Mouse (Mus musculus) midbrain, embryonic 10.5 days (tissue): ENCODE data around the gene Trmt10a. TPM values are rescaled to one million over a fixed set of nuclear protein-coding genes. Genes with fewer than 3 reads are reported as not detected.
A peak's percentile ranks its signal among the peaks of the same experiment; 100 is the strongest.

ENCODE experiments used
- DNase-seq: peaks from one replicate; pipeline ENCODE4 v3.0.0-alpha.2; 2017; ENCODE audit warnings: low spot score
- H3K27ac ChIP-seq: fragments of 300-500 bp; sonication (generic); replicated peaks from 2 replicates; pipeline ENCODE4 v1.5.1; 2016; ENCODE audit warnings: mild to moderate bottlenecking
- H3K27me3 ChIP-seq: fragments of 300-500 bp; sonication (generic); 2 replicates; pipeline ENCODE4 v1.6.1; 2016; ENCODE audit warnings: low read depth, mild to moderate bottlenecking; ENCODE audit not compliant: poor library complexity, severe bottlenecking
- H3K36me3 ChIP-seq: fragments of 300-500 bp; sonication (generic); 2 replicates; pipeline ENCODE4 v1.6.1; 2016; ENCODE audit warnings: mild to moderate bottlenecking, moderate library complexity
- H3K4me1 ChIP-seq: fragments of 300-500 bp; sonication (generic); 2 replicates; pipeline ENCODE4 v1.6.1; 2016
- H3K4me3 ChIP-seq: fragments of 300-500 bp; sonication (generic); 2 replicates; pipeline ENCODE4 v1.5.1; 2016; ENCODE audit warnings: mild to moderate bottlenecking, moderate library complexity
- H3K9me3 ChIP-seq: fragments of 300-500 bp; sonication (generic); replicated peaks from 2 replicates; pipeline ENCODE4 v1.6.1; 2016; ENCODE audit warnings: mild to moderate bottlenecking
- WGBS: fragments of 180-500 bp; shearing (Covaris S2); methylation state at CpG from one replicate; pipeline ENCODE4 v1.1.7; 2016; 5-methylcytosine and 5-hydroxymethylcytosine counted together
- polyA plus RNA-seq: library from polyadenylated mRNA; unstranded; fragments of >200 nt; fragmentation: Nextera tagmentation; extraction: Ambion mirVana; gene quantifications from 2 replicates; pipeline ENCODE4 v1.2.1, GENCODE M21; 2016

Trmt10a gene
- polyA plus RNA-seq, 1 experiment from 2014 or later = 19.5 TPM

DNA sequence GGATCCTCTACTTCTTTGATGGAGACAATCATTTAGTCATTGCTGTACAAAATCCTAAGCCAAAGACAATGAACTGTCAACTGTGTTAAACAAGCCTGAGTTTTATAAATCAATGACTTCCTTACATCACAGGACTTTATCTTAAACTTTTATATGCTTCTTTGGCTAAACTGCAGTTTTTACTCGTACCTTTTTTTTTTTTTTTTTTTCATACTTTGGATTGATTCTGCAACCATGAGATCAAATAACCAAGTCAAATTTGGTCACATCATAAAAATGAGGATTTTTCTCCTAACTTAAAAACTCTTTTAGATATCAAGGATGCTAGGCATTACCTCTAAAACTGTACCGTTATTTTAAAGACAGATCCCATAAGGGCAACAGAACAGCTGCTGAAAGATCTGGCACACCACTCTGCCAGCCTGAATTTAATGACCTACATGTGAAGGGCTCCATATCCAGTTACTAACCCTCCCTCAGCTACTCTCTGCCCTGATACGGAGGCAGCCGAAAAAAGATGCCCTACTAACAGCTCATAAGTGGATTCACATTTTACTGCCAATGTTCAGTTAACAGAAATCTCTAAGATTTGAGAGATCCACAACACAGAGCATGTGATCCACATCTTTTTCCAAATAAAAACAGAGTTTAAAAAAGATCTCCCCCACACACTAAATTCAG, 1.1 kb upstream of the Trmt10a start:
- Histone ChIP-seq H3K36me3 (peaks cover 7% of the 10 kb centered on the region; the same call in 1 of the 2 replicates), H3K9me3 (no peaks in the 10 kb centered on the region), H3K4me3 (peak overlapping the region; percentile 72), H3K27ac (peak overlapping the region; percentile 97), H3K27me3 (no peaks in the 10 kb centered on the region), H3K4me1 (peaks cover 5% of the 10 kb centered on the region)
- WGBS = 87% methylated on average over 4 of the region's 4 CpGs
- DNase-seq = no peak

GRCm38 (mm10) chr3:138142733-138143314, 424 bp upstream of the Trmt10a start:
- peaks cover 5% of the 10 kb centered on the region for H3K4me1 ChIP-seq
- peak overlapping the region; percentile 72 for H3K4me3 ChIP-seq
- peak overlapping the region; percentile 97 for H3K27ac ChIP-seq
- WGBS = 9% methylated on average over 12 of the region's 12 CpGs
- DNase-seq = no peak
- no peaks in the 10 kb centered on the region for H3K27me3 ChIP-seq
- H3K36me3 ChIP-seq = peaks cover 7% of the 10 kb centered on the region; the same call in 1 of the 2 replicates
- H3K9me3 ChIP-seq = no peaks in the 10 kb centered on the region

- H3K4me1 ChIP-seq = peaks cover 5% of the 10 kb centered on the region
- H3K4me3 ChIP-seq = peak overlapping the region; percentile 72
- DNase-seq = no peak
- no peaks in the 10 kb centered on the region for H3K9me3 ChIP-seq
- under 1% methylated on average over 18 of the region's 18 CpGs for WGBS
- H3K27me3 ChIP-seq = no peaks in the 10 kb centered on the region
- H3K27ac ChIP-seq = peak overlapping the region; percentile 97
- H3K36me3 ChIP-seq = peaks cover 10% of the 10 kb centered on the region
These were observed 903 bp downstream of the Trmt10a start for GRCm38 (mm10) chr3:138144060-138144641.

DNA sequence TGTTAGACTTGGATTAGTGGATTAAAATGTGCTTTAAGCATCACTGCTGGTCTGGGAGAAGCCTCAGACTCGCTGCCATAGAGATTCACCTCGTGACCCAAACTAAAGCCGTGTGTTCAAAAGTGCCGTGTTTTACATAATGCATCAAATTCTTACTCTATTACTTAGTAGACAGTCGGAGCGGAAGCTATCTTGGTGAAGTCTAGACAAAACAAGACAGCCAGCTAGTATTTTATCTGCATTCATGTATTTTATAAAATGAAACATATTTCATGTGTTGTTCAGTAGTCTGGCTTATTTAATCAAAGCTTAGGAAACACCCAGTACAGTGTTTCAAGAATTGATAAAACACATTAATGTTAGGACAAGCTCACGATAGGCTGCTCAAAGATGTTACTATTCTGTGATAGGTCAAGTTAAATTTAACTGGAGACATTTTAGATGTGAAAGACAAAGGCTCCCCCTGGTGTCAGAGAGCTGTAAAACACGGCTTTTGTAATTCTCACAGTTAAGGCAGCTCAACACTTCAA, 1.5 kb downstream of the Trmt10a start, which contains the start of gene Mttp:
Gene Mttp (minus strand): TSS at position 327 of the 530 bp plus-strand sequence.
- no peaks in the 10 kb centered on the region for H3K27me3 ChIP-seq
- H3K27ac ChIP-seq = peak within 1 kb of the TSS; percentile 97
- H3K4me3 ChIP-seq = peak within 1 kb of the TSS; percentile 72
- no peaks in the 10 kb centered on the region for H3K9me3 ChIP-seq
- H3K36me3 ChIP-seq = peaks cover 16% of the 10 kb centered on the region
- peaks cover 5% of the 10 kb centered on the region for H3K4me1 ChIP-seq
- peak; percentile 63 for DNase-seq
- 7% methylated on average over 8 of the region's 8 CpGs for WGBS

DNA sequence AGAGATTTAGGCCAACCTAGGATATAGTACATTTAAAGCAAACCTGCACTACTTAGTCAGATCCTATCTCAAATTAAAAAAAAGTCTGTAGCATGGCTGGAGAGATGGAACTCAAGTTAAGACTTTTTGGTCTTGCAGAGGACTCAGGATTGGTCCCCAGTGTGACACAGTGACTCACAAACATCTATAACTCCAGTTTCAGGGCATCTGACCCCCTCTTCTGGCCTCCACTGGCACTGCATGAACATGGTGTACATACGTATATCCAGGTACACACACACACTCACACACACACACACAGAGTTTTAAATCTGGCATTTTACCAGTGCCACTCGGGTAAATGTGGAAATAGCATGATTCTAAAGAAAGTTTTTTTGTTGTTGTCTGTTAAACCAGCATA, 5.6 kb downstream of the Trmt10a start:
- Histone ChIP-seq H3K4me3 (no peak overlapping the region), H3K9me3 (no peaks in the 10 kb centered on the region), H3K27me3 (no peaks in the 10 kb centered on the region), H3K36me3 (peaks cover 50% of the 10 kb centered on the region), H3K4me1 (no peaks in the 10 kb centered on the region), H3K27ac (no peak overlapping the region)
- 91% methylated on average over 2 of the region's 2 CpGs for WGBS
- DNase-seq = no peak

DNA sequence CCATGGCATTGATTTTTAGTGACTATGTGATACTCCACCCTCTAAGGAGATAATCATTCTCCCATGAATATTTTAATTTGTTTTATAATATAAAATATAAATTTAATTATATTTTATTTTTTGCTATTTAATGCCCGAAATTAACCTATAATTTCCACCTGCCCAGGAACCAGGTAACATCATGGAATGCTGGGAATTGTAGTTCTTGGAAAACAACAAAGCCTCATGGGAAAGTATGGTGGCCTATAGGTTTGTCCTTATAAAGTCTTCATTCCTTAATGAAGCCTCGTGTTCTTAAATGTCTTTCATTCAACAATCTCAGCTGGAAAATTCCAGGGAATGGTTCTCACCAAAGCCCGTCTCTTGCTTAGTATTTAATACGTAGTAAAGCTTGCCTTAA, 11.8 kb downstream of the Trmt10a start:
- H3K4me3 ChIP-seq = no peak overlapping the region
- H3K4me1 ChIP-seq = no peaks in the 10 kb centered on the region
- WGBS = 92% methylated on average over 4 of the region's 4 CpGs
- H3K27ac ChIP-seq = no peak overlapping the region
- no peak for DNase-seq
- no peaks in the 10 kb centered on the region for H3K9me3 ChIP-seq
- peaks cover 57% of the 10 kb centered on the region for H3K36me3 ChIP-seq
- H3K27me3 ChIP-seq = no peaks in the 10 kb centered on the region

- no peaks in the 10 kb centered on the region for H3K27me3 ChIP-seq
- DNase-seq = no peak
- H3K4me1 ChIP-seq = no peaks in the 10 kb centered on the region
- H3K36me3 ChIP-seq = peaks cover 44% of the 10 kb centered on the region
- 80% methylated on average over 10 of the region's 10 CpGs for WGBS
- no peak overlapping the region for H3K27ac ChIP-seq
- no peaks in the 10 kb centered on the region for H3K9me3 ChIP-seq
- no peak overlapping the region for H3K4me3 ChIP-seq
These were observed 13.4 kb downstream of the Trmt10a start for GRCm38 (mm10) chr3:138156651-138157050.

GRCm38 (mm10) chr3:138161623-138162022, 18.4 kb downstream of the Trmt10a start:
- peaks cover 6% of the 10 kb centered on the region for H3K4me1 ChIP-seq
- no peak overlapping the region for H3K27ac ChIP-seq
- H3K9me3 ChIP-seq = no peaks in the 10 kb centered on the region
- DNase-seq = no peak
- peaks cover 7% of the 10 kb centered on the region for H3K36me3 ChIP-seq
- no peaks in the 10 kb centered on the region for H3K27me3 ChIP-seq
- 89% methylated on average over 10 of the region's 10 CpGs for WGBS
- H3K4me3 ChIP-seq = no peak overlapping the region

DNA sequence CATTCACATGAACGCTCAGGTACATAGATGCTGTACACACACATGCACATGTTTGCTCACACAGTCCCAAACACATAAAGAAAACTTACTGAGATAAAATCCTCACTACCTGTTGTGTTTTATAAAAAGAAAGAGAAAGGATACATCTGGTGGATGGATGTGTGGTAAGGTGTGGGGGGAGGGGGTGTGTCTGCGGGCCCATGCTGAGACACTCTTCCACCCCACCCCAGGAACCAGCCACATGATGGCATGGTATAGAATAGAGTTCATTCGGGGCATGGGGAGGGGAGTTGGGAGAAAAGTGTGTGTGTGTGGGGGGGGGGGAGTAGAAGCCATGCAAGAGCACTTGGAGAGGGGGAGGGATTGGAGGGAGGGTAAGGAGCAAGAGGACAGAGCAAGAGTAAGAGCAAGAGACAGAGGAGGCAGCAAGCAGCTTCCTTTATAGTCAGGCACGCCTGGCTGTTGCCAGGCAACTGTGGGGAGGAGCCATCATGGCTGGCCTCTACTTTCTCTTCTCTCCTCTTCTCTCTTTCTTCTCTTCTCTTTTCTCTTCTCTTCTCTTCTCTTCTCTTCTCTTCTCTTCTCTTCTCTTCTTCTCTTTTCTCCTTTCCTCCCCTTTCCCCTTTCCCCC, 19.4 kb downstream of the Trmt10a start:
- Histone ChIP-seq H3K27ac (0 out of 2 replicates have a peak overlapping the region, but pooled peaks have one; percentile 28), H3K4me3 (no peak overlapping the region), H3K4me1 (peaks cover 6% of the 10 kb centered on the region), H3K27me3 (no peaks in the 10 kb centered on the region), H3K9me3 (no peaks in the 10 kb centered on the region), H3K36me3 (no peaks in the 10 kb centered on the region)
- WGBS = 62% methylated on average over 4 of the region's 4 CpGs
- no peak for DNase-seq

- Histone ChIP-seq H3K4me1 (no peaks in the 10 kb centered on the region), H3K4me3 (no peak overlapping the region), H3K27ac (no peak overlapping the region), H3K9me3 (no peaks in the 10 kb centered on the region; the same call in 1 of the 2 replicates), H3K36me3 (no peaks in the 10 kb centered on the region), H3K27me3 (no peaks in the 10 kb centered on the region)
- WGBS = 76% methylated on average over 10 of the region's 10 CpGs
- no peak for DNase-seq
These were observed 30.0 kb downstream of the Trmt10a start for GRCm38 (mm10) chr3:138173291-138173690.

- Histone ChIP-seq H3K27me3 (no peaks in the 10 kb centered on the region), H3K4me1 (no peaks in the 10 kb centered on the region), H3K9me3 (no peaks in the 10 kb centered on the region; the same call in 1 of the 2 replicates), H3K27ac (no peak overlapping the region), H3K36me3 (no peaks in the 10 kb centered on the region), H3K4me3 (no peak overlapping the region)
- no peak for DNase-seq
- 93% methylated on average over 6 of the region's 6 CpGs for WGBS
These were observed 32.3 kb downstream of the Trmt10a start for GRCm38 (mm10) chr3:138175551-138175950.

- Histone ChIP-seq H3K4me3 (no peak overlapping the region), H3K27me3 (no peaks in the 10 kb centered on the region), H3K36me3 (no peaks in the 10 kb centered on the region), H3K9me3 (no peaks in the 10 kb centered on the region), H3K4me1 (peaks cover 10% of the 10 kb centered on the region), H3K27ac (no peak overlapping the region)
- DNase-seq = no peak
- 91% methylated on average over 2 of the region's 2 CpGs for WGBS
These were observed 38.8 kb downstream of the Trmt10a start for GRCm38 (mm10) chr3:138182019-138182418.
